Mouse (Mus musculus): ENCODE results near the gene Tmem223. TPM values are rescaled to one million over a fixed set of nuclear protein-coding genes. Genes with fewer than 3 reads are reported as not detected.
"Not testable (repeated sequence)": the region's sequence is repeated elsewhere in the genome, so short reads cannot be mapped to it uniquely, and the experiment has no call there.

The Tmem223 gene
- polyA plus RNA-seq, 1 experiment from 2014 or later: 202 TPM

- not testable (repeated sequence) for H3K27ac ChIP-seq; H3K4me3 ChIP-seq; H3K9ac ChIP-seq; H3K27me3 ChIP-seq; H3K9me3 ChIP-seq; ATAC-seq (ENCODE audit: insufficient number of reproducible peaks, insufficient read depth, low FRiP score, low TSS enrichment); H3K4me2 ChIP-seq (replicated peaks)
- 58% methylated on average over 3 of the region's 3 CpGs for WGBS
- Histone ChIP-seq H3K36me3 (peaks cover 27% of the 10 kb centered on the region), H3K4me1 (peaks cover 16% of the 10 kb centered on the region)
Observed at GRCm38 (mm10) chr19:8728335-8729099, 42.3 kb upstream of the Tmem223 start.

- H3K27ac ChIP-seq: no peak overlapping the region
- H3K4me1 ChIP-seq: peaks cover 7% of the 10 kb centered on the region; the same call in 1 of the 2 replicates
- ATAC-seq (ENCODE audit: insufficient number of reproducible peaks, insufficient read depth, low FRiP score, low TSS enrichment): no peak
- no peaks in the 10 kb centered on the region for H3K9me3 ChIP-seq
- 75% methylated on average over 3 of the region's 3 CpGs for WGBS
- no peak overlapping the region for H3K4me2 ChIP-seq (replicated peaks)
- peaks cover 16% of the 10 kb centered on the region for H3K36me3 ChIP-seq
- H3K9ac ChIP-seq: no peak overlapping the region
- H3K4me3 ChIP-seq: no peak overlapping the region
- no peaks in the 10 kb centered on the region for H3K27me3 ChIP-seq
Observed at GRCm38 (mm10) chr19:8734334-8734733, 36.5 kb upstream of the Tmem223 start.

- Histone ChIP-seq H3K27ac (peak within 1 kb of the TSS; percentile 17), H3K36me3 (peaks cover 27% of the 10 kb centered on the region), H3K9ac (peak within 1 kb of the TSS; percentile 70), H3K4me3 (peak within 1 kb of the TSS; percentile 77), H3K9me3 (no peaks in the 10 kb centered on the region), H3K4me2 (replicated peaks) (peak within 1 kb of the TSS; percentile 89), H3K4me1 (peaks cover 9% of the 10 kb centered on the region; the same call in 1 of the 2 replicates), H3K27me3 (no peaks in the 10 kb centered on the region)
- under 1% methylated on average over 32 of the region's 32 CpGs for WGBS
- peak; percentile 90 for ATAC-seq (ENCODE audit: insufficient number of reproducible peaks, insufficient read depth, low FRiP score, low TSS enrichment)
Observed at GRCm38 (mm10) chr19:8735389-8736159, 35.2 kb upstream of the Tmem223 start, which contains the start of gene Wdr74. Wdr74 (plus strand) TSS chr19:8735827.

- Histone ChIP-seq H3K36me3 (peaks cover 30% of the 10 kb centered on the region), H3K27me3 (no peaks in the 10 kb centered on the region), H3K27ac (peak overlapping the region; percentile 13), H3K9me3 (no peaks in the 10 kb centered on the region), H3K9ac (peak overlapping the region; percentile 70), H3K4me1 (peaks cover 14% of the 10 kb centered on the region; the same call in 1 of the 2 replicates), H3K4me3 (peak overlapping the region; percentile 77), H3K4me2 (replicated peaks) (peak overlapping the region; percentile 89)
- no peak for ATAC-seq (ENCODE audit: insufficient number of reproducible peaks, insufficient read depth, low FRiP score, low TSS enrichment)
- WGBS: 3% methylated on average over 11 of the region's 11 CpGs
Observed at GRCm38 (mm10) chr19:8736160-8736467, 34.7 kb upstream of the Tmem223 start.

- no peak overlapping the region for H3K4me3 ChIP-seq
- H3K27ac ChIP-seq: no peak overlapping the region
- H3K9me3 ChIP-seq: no peaks in the 10 kb centered on the region
- no peak overlapping the region for H3K4me2 ChIP-seq (replicated peaks)
- peaks cover 42% of the 10 kb centered on the region for H3K36me3 ChIP-seq
- WGBS: 94% methylated on average over 7 of the region's 7 CpGs
- H3K9ac ChIP-seq: no peak overlapping the region
- H3K4me1 ChIP-seq: peaks cover 23% of the 10 kb centered on the region
- H3K27me3 ChIP-seq: no peaks in the 10 kb centered on the region
- ATAC-seq (ENCODE audit: insufficient number of reproducible peaks, insufficient read depth, low FRiP score, low TSS enrichment): no peak
Observed at GRCm38 (mm10) chr19:8738911-8739310, 31.9 kb upstream of the Tmem223 start.

GRCm38 (mm10) chr19:8739646-8740045 lies 31.1 kb upstream of the Tmem223 start:
- Histone ChIP-seq H3K4me2 (replicated peaks) (no peak overlapping the region), H3K36me3 (peaks cover 47% of the 10 kb centered on the region), H3K27ac (no peak overlapping the region), H3K27me3 (no peaks in the 10 kb centered on the region), H3K9ac (no peak overlapping the region), H3K9me3 (no peaks in the 10 kb centered on the region), H3K4me1 (peaks cover 23% of the 10 kb centered on the region), H3K4me3 (no peak overlapping the region)
- 92% methylated on average over 6 of the region's 6 CpGs for WGBS
- ATAC-seq (ENCODE audit: insufficient number of reproducible peaks, insufficient read depth, low FRiP score, low TSS enrichment): no peak

GRCm38 (mm10) chr19:8740603-8741002 lies 30.2 kb upstream of the Tmem223 start, which contains the start of gene 1700092M07Rik:
1700092M07Rik (plus strand) TSS chr19:8740718.
- Histone ChIP-seq H3K36me3 (peaks cover 56% of the 10 kb centered on the region), H3K27me3 (no peaks in the 10 kb centered on the region), H3K4me2 (replicated peaks) (peak within 1 kb of the TSS; percentile 99), H3K4me3 (peak within 1 kb of the TSS; percentile 99), H3K4me1 (peaks cover 20% of the 10 kb centered on the region), H3K9me3 (no peaks in the 10 kb centered on the region), H3K9ac (peak within 1 kb of the TSS; percentile 93), H3K27ac (peak within 1 kb of the TSS; percentile 93)
- peak; percentile 1; the same call in 1 of the 2 replicates for ATAC-seq (ENCODE audit: insufficient number of reproducible peaks, insufficient read depth, low FRiP score, low TSS enrichment)
- WGBS: 70% methylated on average over 14 of the region's 14 CpGs

GRCm38 (mm10) chr19:8741243-8741869 lies 29.4 kb upstream of the Tmem223 start, which contains the start of gene Stx5a:
Stx5a (plus strand) TSS chr19:8741413.
- ATAC-seq (ENCODE audit: insufficient number of reproducible peaks, insufficient read depth, low FRiP score, low TSS enrichment): peak; percentile 96
- Histone ChIP-seq H3K9ac (peak within 1 kb of the TSS; percentile 93), H3K4me1 (peaks cover 20% of the 10 kb centered on the region), H3K36me3 (peaks cover 63% of the 10 kb centered on the region), H3K27ac (peak within 1 kb of the TSS; percentile 93), H3K27me3 (no peaks in the 10 kb centered on the region), H3K4me2 (replicated peaks) (peak within 1 kb of the TSS; percentile 99), H3K4me3 (peak within 1 kb of the TSS; percentile 99), H3K9me3 (no peaks in the 10 kb centered on the region)
- under 1% methylated on average over 36 of the region's 36 CpGs for WGBS

GRCm38 (mm10) chr19:8742176-8742575 lies 28.6 kb upstream of the Tmem223 start:
- H3K9ac ChIP-seq: peak overlapping the region; percentile 93
- no peaks in the 10 kb centered on the region for H3K9me3 ChIP-seq
- H3K4me3 ChIP-seq: peak overlapping the region; percentile 99
- H3K4me1 ChIP-seq: peaks cover 16% of the 10 kb centered on the region
- peak overlapping the region; percentile 99 for H3K4me2 ChIP-seq (replicated peaks)
- H3K36me3 ChIP-seq: peaks cover 71% of the 10 kb centered on the region
- H3K27me3 ChIP-seq: no peaks in the 10 kb centered on the region
- no peak for ATAC-seq (ENCODE audit: insufficient number of reproducible peaks, insufficient read depth, low FRiP score, low TSS enrichment)
- H3K27ac ChIP-seq: peak overlapping the region; percentile 93; the same call in 1 of the 2 replicates
- 17% methylated on average over 14 of the region's 14 CpGs for WGBS

- peaks cover 78% of the 10 kb centered on the region for H3K36me3 ChIP-seq
- no peaks in the 10 kb centered on the region for H3K27me3 ChIP-seq
- peaks cover 16% of the 10 kb centered on the region for H3K4me1 ChIP-seq
- H3K4me3 ChIP-seq: no peak overlapping the region
- no peak for ATAC-seq (ENCODE audit: insufficient number of reproducible peaks, insufficient read depth, low FRiP score, low TSS enrichment)
- H3K27ac ChIP-seq: no peak overlapping the region
- 93% methylated on average over 1 of the region's 1 CpGs for WGBS
- H3K4me2 ChIP-seq (replicated peaks): no peak overlapping the region
- H3K9ac ChIP-seq: no peak overlapping the region
- no peaks in the 10 kb centered on the region for H3K9me3 ChIP-seq
Observed at GRCm38 (mm10) chr19:8745382-8745781, 25.4 kb upstream of the Tmem223 start.

- no peaks in the 10 kb centered on the region for H3K9me3 ChIP-seq
- H3K4me1 ChIP-seq: peaks cover 6% of the 10 kb centered on the region
- ATAC-seq (ENCODE audit: insufficient number of reproducible peaks, insufficient read depth, low FRiP score, low TSS enrichment): no peak
- no peaks in the 10 kb centered on the region for H3K27me3 ChIP-seq
- no peak overlapping the region for H3K4me3 ChIP-seq
- H3K4me2 ChIP-seq (replicated peaks): no peak overlapping the region
- no peak overlapping the region for H3K27ac ChIP-seq
- H3K9ac ChIP-seq: no peak overlapping the region
- H3K36me3 ChIP-seq: peaks cover 91% of the 10 kb centered on the region
- WGBS: 75% methylated on average over 2 of the region's 2 CpGs
Observed at GRCm38 (mm10) chr19:8747368-8747767, 23.4 kb upstream of the Tmem223 start.
